Mouse (Mus musculus): ENCODE measurements around the gene Prkn. TPM values are rescaled to one million over a fixed set of nuclear protein-coding genes. Genes with fewer than 3 reads are reported as not detected.

Prkn gene
- polyA plus RNA-seq, 1 experiment from 2014 or later, result 0.64 TPM

GRCm38 (mm10) chr17:11230604-11231395 lies 390.6 kb downstream of the Prkn start:
- no peak overlapping the region for H3K4me2 ChIP-seq

GRCm38 (mm10) chr17:11235273-11235672 lies 395.1 kb downstream of the Prkn start:
- Histone ChIP-seq H3K27ac (no peak overlapping the region), H3K9ac (no peak overlapping the region), H3K4me3 (no peak overlapping the region), H3K27me3 (replicated peaks) (no peaks in the 10 kb centered on the region), H3K9me3 (replicated peaks) (no peaks in the 10 kb centered on the region), H3K36me3 (no peaks in the 10 kb centered on the region), H3K4me1 (no peaks in the 10 kb centered on the region), H3K4me2 (no peak overlapping the region)
- 55% methylated on average over 1 of the region's 1 CpGs for WGBS (ENCODE audit: insufficient replicate concordance)
- ATAC-seq, result no peak

More at GRCm38 (mm10) chr17:11230604-11231395, 390.6 kb downstream of the Prkn start:
- no peak overlapping the region for H3K9ac ChIP-seq
- H3K27ac ChIP-seq, result no peak overlapping the region
- H3K27me3 ChIP-seq (replicated peaks), result no peaks in the 10 kb centered on the region
- WGBS (ENCODE audit: insufficient replicate concordance), result 44% methylated on average over 12 of the region's 12 CpGs
- H3K4me1 ChIP-seq, result no peaks in the 10 kb centered on the region
- no peak overlapping the region for H3K4me3 ChIP-seq
- no peaks in the 10 kb centered on the region for H3K9me3 ChIP-seq (replicated peaks)
- ATAC-seq, result no peak
- no peaks in the 10 kb centered on the region for H3K36me3 ChIP-seq

GRCm38 (mm10) chr17:11245040-11245439 lies 404.9 kb downstream of the Prkn start:
- H3K4me1 ChIP-seq, result no peaks in the 10 kb centered on the region
- H3K4me2 ChIP-seq, result no peak overlapping the region
- H3K36me3 ChIP-seq, result no peaks in the 10 kb centered on the region
- no peak overlapping the region for H3K27ac ChIP-seq
- WGBS (ENCODE audit: insufficient replicate concordance), result 60% methylated on average over 9 of the region's 9 CpGs
- H3K9me3 ChIP-seq (replicated peaks), result no peaks in the 10 kb centered on the region
- ATAC-seq, result no peak
- no peak overlapping the region for H3K9ac ChIP-seq
- H3K27me3 ChIP-seq (replicated peaks), result no peaks in the 10 kb centered on the region
- no peak overlapping the region for H3K4me3 ChIP-seq

GRCm38 (mm10) chr17:11249216-11249615 lies 409.0 kb downstream of the Prkn start:
- no peak for ATAC-seq
- Histone ChIP-seq H3K4me2 (no peak overlapping the region), H3K27me3 (replicated peaks) (no peaks in the 10 kb centered on the region), H3K9ac (no peak overlapping the region), H3K27ac (no peak overlapping the region), H3K4me1 (no peaks in the 10 kb centered on the region), H3K4me3 (no peak overlapping the region), H3K9me3 (replicated peaks) (no peaks in the 10 kb centered on the region), H3K36me3 (no peaks in the 10 kb centered on the region)
- WGBS (ENCODE audit: insufficient replicate concordance), result 62% methylated on average over 6 of the region's 6 CpGs

GRCm38 (mm10) chr17:11260663-11261062 lies 420.5 kb downstream of the Prkn start:
- H3K4me1 ChIP-seq, result no peaks in the 10 kb centered on the region
- no peaks in the 10 kb centered on the region for H3K9me3 ChIP-seq (replicated peaks)
- WGBS (ENCODE audit: insufficient replicate concordance), result 74% methylated on average over 8 of the region's 8 CpGs
- H3K4me3 ChIP-seq, result no peak overlapping the region
- H3K27me3 ChIP-seq (replicated peaks), result no peaks in the 10 kb centered on the region
- H3K4me2 ChIP-seq, result no peak overlapping the region
- H3K36me3 ChIP-seq, result no peaks in the 10 kb centered on the region
- no peak for ATAC-seq
- no peak overlapping the region for H3K27ac ChIP-seq
- H3K9ac ChIP-seq, result no peak overlapping the region

- no peaks in the 10 kb centered on the region for H3K9me3 ChIP-seq (replicated peaks)
- H3K4me1 ChIP-seq, result no peaks in the 10 kb centered on the region
- no peak overlapping the region for H3K9ac ChIP-seq
- 66% methylated on average over 5 of the region's 5 CpGs for WGBS (ENCODE audit: insufficient replicate concordance)
- no peak for ATAC-seq
- no peak overlapping the region for H3K4me2 ChIP-seq
- H3K27me3 ChIP-seq (replicated peaks), result no peaks in the 10 kb centered on the region
- H3K4me3 ChIP-seq, result no peak overlapping the region
- H3K36me3 ChIP-seq, result no peaks in the 10 kb centered on the region
- H3K27ac ChIP-seq, result no peak overlapping the region
These were observed 421.5 kb downstream of the Prkn start for GRCm38 (mm10) chr17:11261679-11262078.

- no peaks in the 10 kb centered on the region for H3K4me1 ChIP-seq
- no peaks in the 10 kb centered on the region for H3K36me3 ChIP-seq
- H3K9me3 ChIP-seq (replicated peaks), result no peaks in the 10 kb centered on the region
- WGBS (ENCODE audit: insufficient replicate concordance), result 71% methylated on average over 4 of the region's 4 CpGs
- H3K4me3 ChIP-seq, result no peak overlapping the region
- H3K27ac ChIP-seq, result no peak overlapping the region
- no peak overlapping the region for H3K9ac ChIP-seq
- H3K27me3 ChIP-seq (replicated peaks), result no peaks in the 10 kb centered on the region
- no peak for ATAC-seq
- H3K4me2 ChIP-seq, result no peak overlapping the region
These were observed 427.8 kb downstream of the Prkn start for GRCm38 (mm10) chr17:11267951-11268350.

GRCm38 (mm10) chr17:11270179-11270578 lies 430.0 kb downstream of the Prkn start:
- WGBS (ENCODE audit: insufficient replicate concordance), result 61% methylated on average over 4 of the region's 4 CpGs
- Histone ChIP-seq H3K4me1 (no peaks in the 10 kb centered on the region), H3K4me2 (no peak overlapping the region), H3K27me3 (replicated peaks) (no peaks in the 10 kb centered on the region), H3K9ac (no peak overlapping the region), H3K27ac (no peak overlapping the region), H3K4me3 (no peak overlapping the region), H3K9me3 (replicated peaks) (no peaks in the 10 kb centered on the region), H3K36me3 (no peaks in the 10 kb centered on the region)
- no peak for ATAC-seq

GRCm38 (mm10) chr17:11271876-11272275 lies 431.7 kb downstream of the Prkn start:
- H3K9me3 ChIP-seq (replicated peaks), result no peaks in the 10 kb centered on the region
- no peak overlapping the region for H3K27ac ChIP-seq
- H3K4me2 ChIP-seq, result no peak overlapping the region
- H3K4me3 ChIP-seq, result no peak overlapping the region
- no peaks in the 10 kb centered on the region for H3K27me3 ChIP-seq (replicated peaks)
- no peak overlapping the region for H3K9ac ChIP-seq
- no peaks in the 10 kb centered on the region for H3K4me1 ChIP-seq
- no peaks in the 10 kb centered on the region for H3K36me3 ChIP-seq
- ATAC-seq, result no peak

GRCm38 (mm10) chr17:11284246-11284645 lies 444.1 kb downstream of the Prkn start:
- H3K27me3 ChIP-seq (replicated peaks), result no peaks in the 10 kb centered on the region
- no peak overlapping the region for H3K4me2 ChIP-seq
- 57% methylated on average over 4 of the region's 4 CpGs for WGBS (ENCODE audit: insufficient replicate concordance)
- no peaks in the 10 kb centered on the region for H3K4me1 ChIP-seq
- H3K4me3 ChIP-seq, result no peak overlapping the region
- H3K27ac ChIP-seq, result no peak overlapping the region
- no peaks in the 10 kb centered on the region for H3K9me3 ChIP-seq (replicated peaks)
- ATAC-seq, result no peak
- H3K9ac ChIP-seq, result no peak overlapping the region
- no peaks in the 10 kb centered on the region for H3K36me3 ChIP-seq

GRCm38 (mm10) chr17:11290183-11290582 lies 450.0 kb downstream of the Prkn start:
- no peak overlapping the region for H3K4me2 ChIP-seq
- H3K9me3 ChIP-seq (replicated peaks), result no peaks in the 10 kb centered on the region
- no peaks in the 10 kb centered on the region for H3K27me3 ChIP-seq (replicated peaks)
- no peaks in the 10 kb centered on the region for H3K4me1 ChIP-seq
- no peak for ATAC-seq
- WGBS (ENCODE audit: insufficient replicate concordance), result 48% methylated on average over 3 of the region's 3 CpGs
- no peaks in the 10 kb centered on the region for H3K36me3 ChIP-seq
- no peak overlapping the region for H3K4me3 ChIP-seq
- H3K27ac ChIP-seq, result no peak overlapping the region
- no peak overlapping the region for H3K9ac ChIP-seq

- 67% methylated on average over 9 of the region's 9 CpGs for WGBS (ENCODE audit: insufficient replicate concordance)
- no peaks in the 10 kb centered on the region for H3K36me3 ChIP-seq
- no peak for ATAC-seq
- no peak overlapping the region for H3K4me3 ChIP-seq
- H3K4me2 ChIP-seq, result no peak overlapping the region
- no peaks in the 10 kb centered on the region for H3K9me3 ChIP-seq (replicated peaks)
- no peaks in the 10 kb centered on the region for H3K27me3 ChIP-seq (replicated peaks)
- H3K9ac ChIP-seq, result no peak overlapping the region
- H3K27ac ChIP-seq, result no peak overlapping the region
- no peaks in the 10 kb centered on the region for H3K4me1 ChIP-seq
These were observed 462.9 kb downstream of the Prkn start for GRCm38 (mm10) chr17:11303116-11303515.

GRCm38 (mm10) chr17:11309843-11310242 lies 469.7 kb downstream of the Prkn start:
- no peak for ATAC-seq
- Histone ChIP-seq H3K4me2 (no peak overlapping the region), H3K4me1 (no peaks in the 10 kb centered on the region), H3K27ac (no peak overlapping the region), H3K4me3 (no peak overlapping the region), H3K9me3 (replicated peaks) (no peaks in the 10 kb centered on the region), H3K36me3 (no peaks in the 10 kb centered on the region), H3K9ac (no peak overlapping the region), H3K27me3 (replicated peaks) (no peaks in the 10 kb centered on the region)
- WGBS (ENCODE audit: insufficient replicate concordance), result 18% methylated on average over 1 of the region's 1 CpGs

Data from liver, embryonic 12.5 days (tissue).